Mouse (Mus musculus): ENCODE data around the gene Gm14226.

DNA sequence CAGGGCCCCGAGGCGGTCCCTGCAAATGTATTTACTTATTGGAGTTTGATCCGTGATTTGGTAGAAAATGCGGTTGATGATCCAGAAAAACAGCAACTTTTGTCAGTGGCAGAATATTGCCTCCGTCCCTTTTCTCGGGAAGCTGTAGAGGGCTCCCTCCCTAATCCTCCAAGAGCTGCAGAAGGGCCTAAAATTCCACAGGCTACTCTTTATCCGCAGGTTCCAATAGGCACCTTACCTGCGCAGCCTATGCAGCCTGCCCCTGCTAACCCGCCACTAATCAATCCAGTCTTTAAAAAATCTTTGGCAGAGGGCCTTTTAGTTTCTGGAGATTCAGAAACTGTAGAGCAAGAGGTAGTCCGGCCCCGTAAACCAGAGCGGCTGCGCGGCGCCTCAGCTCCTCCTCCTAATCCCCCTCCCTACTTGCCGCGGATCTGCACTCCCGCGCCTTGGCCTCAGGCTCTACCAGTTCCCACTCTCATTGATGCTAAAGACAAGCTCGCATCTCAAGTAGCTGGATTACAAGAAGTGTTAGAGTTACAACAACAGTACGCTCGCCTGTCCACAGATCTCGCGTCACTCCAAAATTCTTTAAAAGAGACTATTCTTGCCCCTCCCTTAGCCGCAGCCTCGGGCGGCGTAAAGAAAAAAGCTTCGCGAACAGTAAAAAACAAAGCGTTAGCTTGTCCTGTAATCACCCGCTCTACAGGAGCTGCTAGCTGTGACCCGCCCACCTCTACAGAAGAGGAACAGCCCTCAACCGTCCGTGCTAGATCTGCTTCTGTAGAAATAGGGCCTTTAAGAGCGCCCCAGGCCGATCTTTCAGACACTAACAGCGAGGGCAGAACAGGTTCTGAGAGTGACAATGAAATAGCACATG lies 936 bp downstream of the Gm14226 start:
- TF ChIP-seq USF1 (IDR thresholded peaks at IDR 0.05; ENCODE audit: low read depth) = no peak
- no peak for TF ChIP-seq SRF (IDR thresholded peaks at IDR 0.05; ENCODE audit: control insufficient read depth, insufficient read length, low read depth)
- no peak for TF ChIP-seq POLR2A (IDR thresholded peaks at IDR 0.05; ENCODE audit: insufficient read length, low read depth)
- TF ChIP-seq TCF3 (IDR thresholded peaks at IDR 0.05; ENCODE audit: insufficient read length, low read depth) = no peak
- no peak for TF ChIP-seq MYOD1 (IDR thresholded peaks at IDR 0.05; ENCODE audit: control insufficient read depth in 1 of 3, insufficient read length in 2 of 3, low read depth in 2 of 3)
- no peak for TF ChIP-seq MAX (IDR thresholded peaks at IDR 0.05; ENCODE audit: low read depth)
- no peak for TF ChIP-seq MYOG (IDR thresholded peaks at IDR 0.05; ENCODE audit: control insufficient read depth in 1 of 3, insufficient read depth in 1 of 3, insufficient read length in 2 of 3, low read depth in 2 of 3)
